Mouse (Mus musculus): Measurements from ENCODE around the gene Srd5a1. TPM values are rescaled to one million over a fixed set of nuclear protein-coding genes. Genes with fewer than 3 reads are reported as not detected.

Srd5a1 gene
- polyA plus RNA-seq, 1 experiment from 2014 or later, result 28.7 TPM

DNA sequence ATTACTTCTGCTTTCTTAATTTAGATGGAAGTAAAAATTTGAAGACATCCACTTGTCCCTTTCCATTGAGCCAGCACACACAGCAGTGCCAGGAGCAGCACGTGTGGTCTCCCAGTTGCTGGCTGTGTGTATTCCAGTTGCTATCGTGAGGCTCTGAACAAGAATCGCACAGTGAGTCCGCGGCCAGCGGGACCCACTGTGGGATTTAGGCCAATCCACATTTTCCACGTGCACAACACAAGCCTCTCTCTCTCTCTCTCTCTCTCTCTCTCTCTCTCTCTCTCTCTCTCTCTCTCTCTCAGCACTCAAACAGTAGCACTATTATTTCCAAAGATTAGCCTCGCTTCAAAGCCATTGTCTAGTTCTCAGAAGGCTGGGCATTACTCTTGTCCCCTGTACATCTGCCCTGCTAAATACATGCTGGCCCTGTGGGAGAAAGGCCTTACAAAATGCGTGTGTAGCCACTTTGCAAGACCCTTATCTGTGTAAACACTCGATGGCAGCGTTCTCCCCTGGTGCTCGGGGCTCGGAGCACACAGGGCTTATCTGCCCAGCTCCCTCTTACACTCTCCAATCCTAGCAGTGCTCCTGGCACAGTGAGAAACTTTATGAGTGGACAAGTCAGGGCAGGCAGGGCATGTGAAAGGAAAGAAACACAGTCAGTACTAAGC, 51.8 kb downstream of the Srd5a1 start:
- H3K9me3 ChIP-seq (replicated peaks; ENCODE audit: low read length), result no peaks in the 10 kb centered on the region
- H3K4me3 ChIP-seq (replicated peaks; ENCODE audit: low read depth, low read length), result no peak overlapping the region
- no peak overlapping the region for H3K9ac ChIP-seq (ENCODE audit: low read depth, low read length)
- 0 out of 2 replicates have a peak, but pooled peaks cover 3% of the 10 kb centered on the region for H3K4me1 ChIP-seq (replicated peaks; ENCODE audit: insufficient read depth, low read length)
- no peak overlapping the region for H3K4me2 ChIP-seq (ENCODE audit: low read length)
- no peak for ATAC-seq (replicated peaks; ENCODE audit: low FRiP score, low read depth)
- H3K27ac ChIP-seq, result no peak overlapping the region
- TF ChIP-seq CTCF (IDR thresholded peaks at IDR 0.05; ENCODE audit: low read depth), result no peak
- no peaks in the 10 kb centered on the region for H3K27me3 ChIP-seq (ENCODE audit: insufficient read depth, low read length)
- 75% methylated on average over 13 of the region's 13 CpGs for WGBS
- H3K36me3 ChIP-seq (ENCODE audit: insufficient read depth, low read length), result no peaks in the 10 kb centered on the region
- DNase-seq (ENCODE audit: low spot score), result no peak

GRCm38 (mm10) chr13:69558098-69558660, 53.1 kb downstream of the Srd5a1 start:
- DNase-seq (ENCODE audit: low spot score), result no peak
- H3K27ac ChIP-seq, result no peak overlapping the region

GRCm38 (mm10) chr13:69556728-69557127, 54.5 kb downstream of the Srd5a1 start:
- DNase-seq (ENCODE audit: low spot score) (no peak), ATAC-seq (replicated peaks; ENCODE audit: low FRiP score, low read depth) (no peak)
- no peak overlapping the region for H3K4me3 ChIP-seq (replicated peaks; ENCODE audit: low read depth, low read length)
- no peaks in the 10 kb centered on the region for H3K9me3 ChIP-seq (replicated peaks; ENCODE audit: low read length)
- TF ChIP-seq CTCF (IDR thresholded peaks at IDR 0.05; ENCODE audit: low read depth), result no peak
- H3K36me3 ChIP-seq (ENCODE audit: insufficient read depth, low read length), result no peaks in the 10 kb centered on the region
- no peak overlapping the region for H3K9ac ChIP-seq (ENCODE audit: low read depth, low read length)
- H3K4me1 ChIP-seq (replicated peaks; ENCODE audit: insufficient read depth, low read length), result no peaks in the 10 kb centered on the region
- H3K27ac ChIP-seq, result no peak overlapping the region
- no peak overlapping the region for H3K4me2 ChIP-seq (ENCODE audit: low read length)
- H3K27me3 ChIP-seq (ENCODE audit: insufficient read depth, low read length), result no peaks in the 10 kb centered on the region

More at GRCm38 (mm10) chr13:69558098-69558660, 53.1 kb downstream of the Srd5a1 start:
- H3K27me3 ChIP-seq (ENCODE audit: insufficient read depth, low read length), result no peaks in the 10 kb centered on the region
- ATAC-seq (replicated peaks; ENCODE audit: low FRiP score, low read depth), result no peak
- H3K4me1 ChIP-seq (replicated peaks; ENCODE audit: insufficient read depth, low read length), result no peaks in the 10 kb centered on the region
- H3K36me3 ChIP-seq (ENCODE audit: insufficient read depth, low read length), result no peaks in the 10 kb centered on the region
- no peak overlapping the region for H3K9ac ChIP-seq (ENCODE audit: low read depth, low read length)
- H3K9me3 ChIP-seq (replicated peaks; ENCODE audit: low read length), result no peaks in the 10 kb centered on the region
- no peak overlapping the region for H3K4me2 ChIP-seq (ENCODE audit: low read length)
- 82% methylated on average over 6 of the region's 6 CpGs for WGBS
- no peak for TF ChIP-seq CTCF (IDR thresholded peaks at IDR 0.05; ENCODE audit: low read depth)
- H3K4me3 ChIP-seq (replicated peaks; ENCODE audit: low read depth, low read length), result no peak overlapping the region

GRCm38 (mm10) chr13:69555957-69556482, 55.2 kb downstream of the Srd5a1 start:
- no peak overlapping the region for H3K9ac ChIP-seq (ENCODE audit: low read depth, low read length)
- no peak for TF ChIP-seq CTCF (IDR thresholded peaks at IDR 0.05; ENCODE audit: low read depth)
- no peak overlapping the region for H3K27ac ChIP-seq
- no peaks in the 10 kb centered on the region for H3K27me3 ChIP-seq (ENCODE audit: insufficient read depth, low read length)
- ATAC-seq (replicated peaks; ENCODE audit: low FRiP score, low read depth) (no peak), DNase-seq (ENCODE audit: low spot score) (no peak)
- no peaks in the 10 kb centered on the region for H3K36me3 ChIP-seq (ENCODE audit: insufficient read depth, low read length)
- no peak overlapping the region for H3K4me3 ChIP-seq (replicated peaks; ENCODE audit: low read depth, low read length)
- no peaks in the 10 kb centered on the region for H3K4me1 ChIP-seq (replicated peaks; ENCODE audit: insufficient read depth, low read length)
- no peak overlapping the region for H3K4me2 ChIP-seq (ENCODE audit: low read length)
- 84% methylated on average over 6 of the region's 6 CpGs for WGBS
- H3K9me3 ChIP-seq (replicated peaks; ENCODE audit: low read length), result no peaks in the 10 kb centered on the region

DNA sequence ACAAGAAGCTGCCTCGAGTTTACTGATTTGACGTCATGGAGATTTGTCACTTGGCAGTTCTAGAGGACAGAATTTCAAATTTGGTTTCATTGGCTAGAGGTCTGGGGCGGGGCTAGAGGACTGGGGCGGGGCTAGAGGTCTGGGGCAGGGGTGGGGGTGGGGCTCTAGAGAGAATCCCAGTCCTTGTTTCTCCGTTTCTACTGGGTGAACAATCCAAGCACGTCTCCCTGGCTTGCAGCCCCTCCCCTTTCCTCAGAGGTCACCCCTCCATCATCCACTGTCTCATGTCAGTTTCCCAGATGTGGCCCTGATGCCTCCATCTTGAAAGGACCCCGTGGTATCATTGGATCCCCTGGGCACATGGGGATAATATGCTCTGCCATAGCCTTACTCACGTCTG, 56.2 kb downstream of the Srd5a1 start:
- DNase-seq (ENCODE audit: low spot score), result no peak
- H3K36me3 ChIP-seq (ENCODE audit: insufficient read depth, low read length), result no peaks in the 10 kb centered on the region
- TF ChIP-seq CTCF (IDR thresholded peaks at IDR 0.05; ENCODE audit: low read depth), result no peak
- H3K4me3 ChIP-seq (replicated peaks; ENCODE audit: low read depth, low read length), result no peak overlapping the region
- H3K9me3 ChIP-seq (replicated peaks; ENCODE audit: low read length), result no peaks in the 10 kb centered on the region
- WGBS, result 24% methylated on average over 8 of the region's 8 CpGs
- no peak overlapping the region for H3K27ac ChIP-seq
- no peaks in the 10 kb centered on the region for H3K4me1 ChIP-seq (replicated peaks; ENCODE audit: insufficient read depth, low read length)
- no peak overlapping the region for H3K9ac ChIP-seq (ENCODE audit: low read depth, low read length)
- H3K4me2 ChIP-seq (ENCODE audit: low read length), result no peak overlapping the region
- no peaks in the 10 kb centered on the region for H3K27me3 ChIP-seq (ENCODE audit: insufficient read depth, low read length)
- no peak for ATAC-seq (replicated peaks; ENCODE audit: low FRiP score, low read depth)

DNA sequence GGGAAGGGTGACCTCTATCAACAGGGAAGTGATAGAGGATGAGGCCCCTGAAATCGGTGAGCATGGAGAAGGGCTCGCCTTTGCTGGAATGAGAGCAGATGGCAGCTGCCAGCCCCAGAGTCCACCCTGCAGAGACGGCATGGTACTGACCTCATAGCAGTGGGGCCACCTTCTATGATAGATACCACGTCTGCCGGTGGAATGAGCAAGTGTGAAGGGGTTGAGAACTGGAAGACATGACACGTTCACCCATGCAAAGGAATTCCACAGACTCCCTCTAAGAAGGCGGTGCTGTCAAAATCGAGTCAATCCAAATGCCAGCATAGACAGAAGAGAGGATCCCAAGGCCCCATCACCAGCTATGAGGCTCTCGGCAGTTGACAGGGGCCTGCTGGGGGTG, 57.0 kb downstream of the Srd5a1 start:
- Histone ChIP-seq H3K27me3 (ENCODE audit: insufficient read depth, low read length) (no peaks in the 10 kb centered on the region), H3K4me3 (replicated peaks; ENCODE audit: low read depth, low read length) (no peak overlapping the region), H3K9ac (ENCODE audit: low read depth, low read length) (no peak overlapping the region), H3K4me2 (ENCODE audit: low read length) (no peak overlapping the region), H3K9me3 (replicated peaks; ENCODE audit: low read length) (no peaks in the 10 kb centered on the region), H3K27ac (no peak overlapping the region), H3K36me3 (ENCODE audit: insufficient read depth, low read length) (no peaks in the 10 kb centered on the region), H3K4me1 (replicated peaks; ENCODE audit: insufficient read depth, low read length) (no peaks in the 10 kb centered on the region)
- DNase-seq (ENCODE audit: low spot score) (no peak), ATAC-seq (replicated peaks; ENCODE audit: low FRiP score, low read depth) (0 out of 2 replicates have a peak, but pooled peaks have one; percentile 40)
- 70% methylated on average over 9 of the region's 9 CpGs for WGBS
- no peak for TF ChIP-seq CTCF (IDR thresholded peaks at IDR 0.05; ENCODE audit: low read depth)
